Mouse (Mus musculus): Measurements from ENCODE around the gene Obscn. TPM values are rescaled to one million over a fixed set of nuclear protein-coding genes. Genes with fewer than 3 reads are reported as not detected.

Gene Obscn
- polyA plus RNA-seq (2014; fragmentation: Nextera tagmentation; extraction: Ambion mirVana): 69.1 and 69.4 TPM in 2 replicates

- Histone ChIP-seq H3K4me3 (ENCODE audit: control insufficient read depth in 1 of 2, insufficient read depth in 1 of 2, low read depth in 1 of 2, low read length in 2 of 2) (peak within 1 kb of the TSS; percentile 46 to 47), H3K27me3 (ENCODE audit: control insufficient read depth, insufficient read depth, low read length) (peaks cover 37% of the 10 kb centered on the region), H3K9me3 (ENCODE audit: control insufficient read depth, low read length) (no peaks in the 10 kb centered on the region), H3K27ac (replicated peaks in 1 of 2; ENCODE audit: control insufficient read depth in 1 of 2, insufficient read depth in 1 of 2, low read depth in 2 of 2, low read length in 2 of 2) (peak within 1 kb of the TSS in 1 of 2 experiments; percentile 98; a peak in 3 of 4 replicates), H3K4me1 (ENCODE audit: control insufficient read depth in 2 of 2, insufficient read depth in 2 of 2, low read length in 2 of 2) (peaks cover 45 to 49% of the 10 kb centered on the region in 2 experiments), H3K9ac (ENCODE audit: low read length) (peak within 1 kb of the TSS; percentile 84), H3K36me3 (ENCODE audit: control insufficient read depth, insufficient read depth, low read length) (peaks cover 43% of the 10 kb centered on the region), H3K4me2 (ENCODE audit: low read length) (peak within 1 kb of the TSS; percentile 75)
- no peak for ATAC-seq (ENCODE audit: insufficient number of reproducible peaks, insufficient read depth, low FRiP score, low read depth)
- WGBS: 36% methylated on average over 44 of the region's 44 CpGs
Measured at GRCm38 (mm10) chr11:59135904-59136452, at the start of gene Obscn. Gene Obscn, minus strand, starts transcription at chr11:59136402.

GRCm38 (mm10) chr11:59185490-59185889 lies 49.3 kb upstream of the Obscn start:
- no peak overlapping the region for H3K27ac ChIP-seq (replicated peaks in 1 of 2; ENCODE audit: control insufficient read depth in 1 of 2, insufficient read depth in 1 of 2, low read depth in 2 of 2, low read length in 2 of 2)
- H3K4me3 ChIP-seq (ENCODE audit: control insufficient read depth in 1 of 2, insufficient read depth in 1 of 2, low read depth in 1 of 2, low read length in 2 of 2): no peak overlapping the region
- no peak overlapping the region for H3K9ac ChIP-seq (ENCODE audit: low read length)
- 85% methylated on average over 5 of the region's 5 CpGs for WGBS
- no peaks in the 10 kb centered on the region for H3K9me3 ChIP-seq (ENCODE audit: control insufficient read depth, low read length)
- no peak for ATAC-seq (ENCODE audit: insufficient number of reproducible peaks, insufficient read depth, low FRiP score, low read depth)
- H3K36me3 ChIP-seq (ENCODE audit: control insufficient read depth, insufficient read depth, low read length): peaks cover 35% of the 10 kb centered on the region
- H3K27me3 ChIP-seq (ENCODE audit: control insufficient read depth, insufficient read depth, low read length): no peaks in the 10 kb centered on the region
- H3K4me2 ChIP-seq (ENCODE audit: low read length): no peak overlapping the region
- peaks cover 12 to 22% of the 10 kb centered on the region in 2 experiments for H3K4me1 ChIP-seq (ENCODE audit: control insufficient read depth in 2 of 2, insufficient read depth in 2 of 2, low read length in 2 of 2)

- H3K4me1 ChIP-seq (ENCODE audit: control insufficient read depth in 2 of 2, insufficient read depth in 2 of 2, low read length in 2 of 2): peaks cover 15 to 31% of the 10 kb centered on the region in 2 experiments
- H3K27me3 ChIP-seq (ENCODE audit: control insufficient read depth, insufficient read depth, low read length): 0 out of 2 replicates have a peak, but pooled peaks cover 4% of the 10 kb centered on the region
- H3K9ac ChIP-seq (ENCODE audit: low read length): peak overlapping the region; percentile 51; the same call in 1 of the 2 replicates
- no peak overlapping the region for H3K4me3 ChIP-seq (ENCODE audit: control insufficient read depth in 1 of 2, insufficient read depth in 1 of 2, low read depth in 1 of 2, low read length in 2 of 2)
- H3K4me2 ChIP-seq (ENCODE audit: low read length): peak overlapping the region; percentile 12; the same call in 1 of the 2 replicates
- H3K27ac ChIP-seq (replicated peaks in 1 of 2; ENCODE audit: control insufficient read depth in 1 of 2, insufficient read depth in 1 of 2, low read depth in 2 of 2, low read length in 2 of 2): peak overlapping the region; percentile 48 to 55; a peak in 3 of 4 replicates
- 9% methylated on average over 3 of the region's 3 CpGs for WGBS
- no peaks in the 10 kb centered on the region for H3K9me3 ChIP-seq (ENCODE audit: control insufficient read depth, low read length)
- ATAC-seq (ENCODE audit: insufficient number of reproducible peaks, insufficient read depth, low FRiP score, low read depth): no peak
- peaks cover 35% of the 10 kb centered on the region for H3K36me3 ChIP-seq (ENCODE audit: control insufficient read depth, insufficient read depth, low read length)
Measured at GRCm38 (mm10) chr11:59183821-59184220, 47.6 kb upstream of the Obscn start.

GRCm38 (mm10) chr11:59182864-59183331 lies 46.7 kb upstream of the Obscn start, which contains the start of gene Gjc2:
Gene Gjc2, minus strand, starts transcription at chr11:59183213.
- 32% methylated on average over 3 of the region's 3 CpGs for WGBS
- 0 out of 2 replicates have a peak, but pooled peaks have one; percentile 17 for ATAC-seq (ENCODE audit: insufficient number of reproducible peaks, insufficient read depth, low FRiP score, low read depth)
- peak within 1 kb of the TSS; percentile 12; the same call in 1 of the 2 replicates for H3K4me2 ChIP-seq (ENCODE audit: low read length)
- no peaks in the 10 kb centered on the region for H3K9me3 ChIP-seq (ENCODE audit: control insufficient read depth, low read length)
- H3K4me3 ChIP-seq (ENCODE audit: control insufficient read depth in 1 of 2, insufficient read depth in 1 of 2, low read depth in 1 of 2, low read length in 2 of 2): no peak within 1 kb of the TSS
- H3K9ac ChIP-seq (ENCODE audit: low read length): peak within 1 kb of the TSS; percentile 51; the same call in 1 of the 2 replicates
- peaks cover 13% of the 10 kb centered on the region for H3K27me3 ChIP-seq (ENCODE audit: control insufficient read depth, insufficient read depth, low read length)
- H3K36me3 ChIP-seq (ENCODE audit: control insufficient read depth, insufficient read depth, low read length): peaks cover 35% of the 10 kb centered on the region
- H3K4me1 ChIP-seq (ENCODE audit: control insufficient read depth in 2 of 2, insufficient read depth in 2 of 2, low read length in 2 of 2): peaks cover 15 to 31% of the 10 kb centered on the region in 2 experiments
- H3K27ac ChIP-seq (replicated peaks in 1 of 2; ENCODE audit: control insufficient read depth in 1 of 2, insufficient read depth in 1 of 2, low read depth in 2 of 2, low read length in 2 of 2): peak within 1 kb of the TSS; percentile 48 to 55; a peak in 3 of 4 replicates

GRCm38 (mm10) chr11:59176921-59177320 lies 40.7 kb upstream of the Obscn start:
- H3K4me3 ChIP-seq (ENCODE audit: control insufficient read depth in 1 of 2, insufficient read depth in 1 of 2, low read depth in 1 of 2, low read length in 2 of 2): peak overlapping the region; percentile 17 to 37; a peak in 3 of 4 replicates
- H3K4me2 ChIP-seq (ENCODE audit: low read length): peak overlapping the region; percentile 58
- H3K27ac ChIP-seq (replicated peaks in 1 of 2; ENCODE audit: control insufficient read depth in 1 of 2, insufficient read depth in 1 of 2, low read depth in 2 of 2, low read length in 2 of 2): no peak overlapping the region
- no peaks in the 10 kb centered on the region for H3K36me3 ChIP-seq (ENCODE audit: control insufficient read depth, insufficient read depth, low read length)
- peaks cover 9 to 23% of the 10 kb centered on the region in 2 experiments; a peak in 3 of 4 replicates for H3K4me1 ChIP-seq (ENCODE audit: control insufficient read depth in 2 of 2, insufficient read depth in 2 of 2, low read length in 2 of 2)
- no peaks in the 10 kb centered on the region for H3K9me3 ChIP-seq (ENCODE audit: control insufficient read depth, low read length)
- H3K9ac ChIP-seq (ENCODE audit: low read length): peak overlapping the region; percentile 47; the same call in 1 of the 2 replicates
- ATAC-seq (ENCODE audit: insufficient number of reproducible peaks, insufficient read depth, low FRiP score, low read depth): no peak
- peaks cover 57% of the 10 kb centered on the region for H3K27me3 ChIP-seq (ENCODE audit: control insufficient read depth, insufficient read depth, low read length)
- 6% methylated on average over 34 of the region's 34 CpGs for WGBS

GRCm38 (mm10) chr11:59176475-59176874 lies 40.3 kb upstream of the Obscn start:
- peak overlapping the region; percentile 47; the same call in 1 of the 2 replicates for H3K9ac ChIP-seq (ENCODE audit: low read length)
- ATAC-seq (ENCODE audit: insufficient number of reproducible peaks, insufficient read depth, low FRiP score, low read depth): no peak

GRCm38 (mm10) chr11:59174189-59174838 lies 38.1 kb upstream of the Obscn start:
- peaks cover 55% of the 10 kb centered on the region for H3K27me3 ChIP-seq (ENCODE audit: control insufficient read depth, insufficient read depth, low read length)
- no peak for ATAC-seq (ENCODE audit: insufficient number of reproducible peaks, insufficient read depth, low FRiP score, low read depth)
- no peak overlapping the region for H3K4me3 ChIP-seq (ENCODE audit: control insufficient read depth in 1 of 2, insufficient read depth in 1 of 2, low read depth in 1 of 2, low read length in 2 of 2)
- H3K9ac ChIP-seq (ENCODE audit: low read length): no peak overlapping the region
- H3K4me1 ChIP-seq (ENCODE audit: control insufficient read depth in 2 of 2, insufficient read depth in 2 of 2, low read length in 2 of 2): peaks cover 10 to 18% of the 10 kb centered on the region in 2 experiments; a peak in 3 of 4 replicates
- no peak overlapping the region for H3K27ac ChIP-seq (replicated peaks in 1 of 2; ENCODE audit: control insufficient read depth in 1 of 2, insufficient read depth in 1 of 2, low read depth in 2 of 2, low read length in 2 of 2)
- H3K9me3 ChIP-seq (ENCODE audit: control insufficient read depth, low read length): no peaks in the 10 kb centered on the region
- H3K4me2 ChIP-seq (ENCODE audit: low read length): no peak overlapping the region
- no peaks in the 10 kb centered on the region for H3K36me3 ChIP-seq (ENCODE audit: control insufficient read depth, insufficient read depth, low read length)
- WGBS: 55% methylated on average over 6 of the region's 6 CpGs

More at GRCm38 (mm10) chr11:59176475-59176874, 40.3 kb upstream of the Obscn start:
- H3K4me3 ChIP-seq (ENCODE audit: control insufficient read depth in 1 of 2, insufficient read depth in 1 of 2, low read depth in 1 of 2, low read length in 2 of 2): peak overlapping the region; percentile 17 to 37; a peak in 3 of 4 replicates
- no peak overlapping the region for H3K27ac ChIP-seq (replicated peaks in 1 of 2; ENCODE audit: control insufficient read depth in 1 of 2, insufficient read depth in 1 of 2, low read depth in 2 of 2, low read length in 2 of 2)
- peak overlapping the region; percentile 58 for H3K4me2 ChIP-seq (ENCODE audit: low read length)
- no peaks in the 10 kb centered on the region for H3K36me3 ChIP-seq (ENCODE audit: control insufficient read depth, insufficient read depth, low read length)
- 5% methylated on average over 48 of the region's 48 CpGs for WGBS
- peaks cover 9 to 23% of the 10 kb centered on the region in 2 experiments; a peak in 3 of 4 replicates for H3K4me1 ChIP-seq (ENCODE audit: control insufficient read depth in 2 of 2, insufficient read depth in 2 of 2, low read length in 2 of 2)
- H3K9me3 ChIP-seq (ENCODE audit: control insufficient read depth, low read length): no peaks in the 10 kb centered on the region
- H3K27me3 ChIP-seq (ENCODE audit: control insufficient read depth, insufficient read depth, low read length): peaks cover 59% of the 10 kb centered on the region
